Mouse (Mus musculus) cortical plate, adult 2 months (tissue): ENCODE measurements at regions not wholly inside any gene's neighbourhood (a gene's known extent, or its start where the extent isn't known, plus 50 kb on each side); places are given as distances from the start of the nearest gene placed in this dataset.

Experiments used
- CTCF ChIP-seq: fragments of 200-500 bp; IDR thresholded peaks from 2 replicates; pipeline ENCODE4 v1.5.1; 2011; ENCODE audit warnings: mild to moderate bottlenecking, control low read depth, low read length; ENCODE audit not compliant: insufficient read depth; ENCODE audit errors: extremely low read depth
- POLR2A ChIP-seq: fragments of 200-500 bp; IDR thresholded peaks from 2 replicates; pipeline ENCODE4 v1.6.1; 2011; ENCODE audit warnings: mild to moderate bottlenecking, low read length, control low read depth; ENCODE audit not compliant: insufficient read depth; ENCODE audit errors: extremely low read depth

- TF ChIP-seq CTCF: no peak
- TF ChIP-seq POLR2A: no peak
Measured at GRCm38 (mm10) chr7:134448831-134449230, 63.4 kb upstream of the D7Ertd443e start.
